Mouse (Mus musculus) liver, adult 2 months (tissue): Measurements from ENCODE around the gene Acad10.
"Not testable (repeated sequence)": the region's sequence is repeated elsewhere in the genome, so short reads cannot be mapped to it uniquely, and the experiment has no call there.

Experiments used
- CTCF ChIP-seq: fragments of 200-500 bp; IDR thresholded peaks from 2 replicates; pipeline ENCODE4 v1.5.1; 2011; ENCODE audit warnings: low read depth, low read length, control low read depth
- POLR2A ChIP-seq: fragments of 200-500 bp; IDR thresholded peaks from 2 replicates; pipeline ENCODE4 v1.6.1; 2011; ENCODE audit warnings: low read length, control low read depth; ENCODE audit not compliant: insufficient read depth; ENCODE audit errors: extremely low read depth

DNA sequence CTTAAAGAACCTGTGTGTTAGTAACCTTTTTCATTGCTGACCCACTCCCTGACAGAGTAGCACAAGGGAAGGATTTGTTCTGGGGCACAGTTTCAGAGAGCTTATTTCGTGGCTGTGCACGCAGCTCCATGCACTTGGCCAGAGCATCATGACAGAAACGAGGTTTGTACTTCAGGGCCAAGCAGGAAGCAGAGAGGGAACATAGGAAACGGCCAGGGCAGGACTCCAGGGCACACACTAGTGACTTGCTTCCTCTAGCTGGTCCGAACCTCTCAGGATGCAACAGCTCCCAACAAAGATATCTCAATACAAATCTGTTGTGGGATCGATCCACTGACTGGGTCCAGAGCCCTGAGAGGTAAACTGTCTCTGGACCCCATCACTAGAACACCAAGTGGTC, 3.4 kb downstream of the Acad10 start:
- TF ChIP-seq POLR2A, CTCF: not testable (repeated sequence)
